Mouse (Mus musculus) liver, postnatal 0 days (tissue): ENCODE data around the gene Gm10665.
"Not testable (repeated sequence)": the region's sequence is repeated elsewhere in the genome, so short reads cannot be mapped to it uniquely, and the experiment has no call there.

Experiments
- CTCF ChIP-seq: sonication (generic); IDR thresholded peaks from 2 replicates; pipeline ENCODE4 v1.5.1; 2016; ENCODE audit warnings: antibody characterized with exemption, low read depth
- EP300 ChIP-seq: IDR thresholded peaks from 2 replicates; pipeline ENCODE4 v1.6.1; 2016; ENCODE audit warnings: antibody characterized with exemption, low read depth, mild to moderate bottlenecking

GRCm38 (mm10) chr7:22463975-22464374 is at the start of gene Gm10665:
- TF ChIP-seq CTCF, EP300: not testable (repeated sequence)
